7 mouse cellular contexts compared by ENCODE assay signal in the genomic region with DNA sequence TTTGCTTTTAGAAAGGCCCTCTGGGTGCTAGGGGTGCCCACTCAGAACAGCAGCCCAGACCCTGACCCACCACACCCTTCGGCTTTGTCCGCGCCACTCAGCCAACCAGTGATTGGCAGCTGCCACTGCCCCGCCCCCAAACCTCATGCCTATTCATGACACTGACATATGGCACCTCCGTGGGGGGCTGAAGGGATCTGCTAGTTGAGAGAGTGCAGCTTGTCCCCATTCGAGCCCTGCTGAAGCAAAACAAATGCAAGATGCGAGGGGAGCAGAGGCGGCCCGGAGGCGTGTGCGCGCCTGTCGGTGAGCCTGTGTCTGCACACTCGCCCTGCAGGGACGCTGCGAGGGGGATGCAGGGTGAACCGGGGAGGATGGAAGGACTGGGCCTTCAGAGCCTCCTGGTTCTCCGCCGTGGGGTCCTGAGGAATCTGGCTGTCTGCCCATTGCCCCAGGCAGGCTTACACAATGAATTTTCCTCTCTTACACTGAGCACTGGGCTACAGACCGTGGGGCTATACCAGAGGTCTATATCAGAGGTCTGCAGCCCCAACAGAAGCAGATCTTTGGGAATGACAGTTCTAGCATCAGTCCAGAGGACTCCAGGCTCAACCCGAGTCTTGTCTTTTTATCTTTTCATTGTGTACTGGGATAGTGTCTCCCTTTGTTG. TPM values are rescaled to one million over a fixed set of nuclear protein-coding genes. Genes with fewer than 3 reads are reported as not detected.
A peak's percentile ranks its signal among the peaks of the same experiment; 100 is the strongest.
DNase-seq lines count a peak whose midpoint lies in the region; ATAC-seq and TF ChIP-seq lines count a peak whose summit lies in the region.

No protein-coding gene starts in this region.

- no peaks in the 10 kb centered on the region for H3K9me3 ChIP-seq in ES-Bruce4 (replicated peaks; ENCODE audit: control insufficient read depth, insufficient read depth, low read length, poor library complexity, severe bottlenecking)
- H3K9me3 ChIP-seq in forebrain, embryonic 11.5 days (ENCODE audit: control insufficient read depth, low read length): no peaks in the 10 kb centered on the region
- H3K9me3 ChIP-seq in midbrain, embryonic 14.5 days (ENCODE audit: control insufficient read depth, low read length): no peaks in the 10 kb centered on the region

- peak overlapping the region; percentile 48 for H3K4me2 ChIP-seq in forebrain, embryonic 11.5 days (ENCODE audit: low read depth, low read length, severe bottlenecking)
- H3K4me2 ChIP-seq in midbrain, embryonic 14.5 days (ENCODE audit: low read length): peak overlapping the region; percentile 43

- WGBS in forebrain, embryonic 11.5 days: 2% methylated on average over 21 of the region's 21 CpGs
- WGBS in midbrain, embryonic 14.5 days: 3% methylated on average over 21 of the region's 21 CpGs

- peak; percentile 81 for ATAC-seq in forebrain, embryonic 11.5 days (replicated peaks; ENCODE audit: low FRiP score)
- ATAC-seq in midbrain, embryonic 14.5 days (ENCODE audit: low FRiP score, low TSS enrichment): peak; percentile 85

- TF ChIP-seq POLR2A in ES-Bruce4 (IDR thresholded peaks at IDR 0.05; ENCODE audit: insufficient read depth, low read length): no peak

- H3K27ac ChIP-seq in ES-Bruce4 (ENCODE audit: insufficient read depth, low read length): no peak overlapping the region
- peak overlapping the region; percentile 84 for H3K27ac ChIP-seq in forebrain, embryonic 11.5 days (ENCODE audit: low read depth, low read length)
- H3K27ac ChIP-seq in midbrain, embryonic 14.5 days (replicated peaks; ENCODE audit: low read depth, low read length): peak overlapping the region; percentile 87

- no peaks in the 10 kb centered on the region for H3K27me3 ChIP-seq in ES-Bruce4 (ENCODE audit: control insufficient read depth, insufficient read depth, low read length, poor library complexity, severe bottlenecking)
- 0 out of 2 replicates have a peak, but pooled peaks cover 5% of the 10 kb centered on the region for H3K27me3 ChIP-seq in forebrain, embryonic 11.5 days (ENCODE audit: control insufficient read depth, insufficient read depth, low read length)
- H3K27me3 ChIP-seq in midbrain, embryonic 14.5 days (ENCODE audit: control insufficient read depth, insufficient read depth, low read length): no peaks in the 10 kb centered on the region

- H3K9ac ChIP-seq in ES-Bruce4 (ENCODE audit: low read depth, poor library complexity, severe bottlenecking): no peak overlapping the region
- peak overlapping the region; percentile 52 for H3K9ac ChIP-seq in forebrain, embryonic 11.5 days (ENCODE audit: low read length)
- H3K9ac ChIP-seq in midbrain, embryonic 14.5 days (replicated peaks; ENCODE audit: low read length): peak overlapping the region; percentile 35

- H3K4me1 ChIP-seq in ES-Bruce4 (ENCODE audit: control insufficient read depth, insufficient read depth, low read length): no peaks in the 10 kb centered on the region
- peaks cover 22% of the 10 kb centered on the region for H3K4me1 ChIP-seq in forebrain, embryonic 11.5 days (replicated peaks; ENCODE audit: control insufficient read depth, insufficient read depth, low read length)
- H3K4me1 ChIP-seq in midbrain, embryonic 14.5 days (ENCODE audit: control insufficient read depth, insufficient read depth, low read length): peaks cover 30% of the 10 kb centered on the region

- 0 out of 2 replicates have a peak, but pooled peaks have one; percentile 13 for TF ChIP-seq EP300 in ES-Bruce4 (IDR thresholded peaks at IDR 0.05; ENCODE audit: insufficient read depth, low read depth, low read length)

- DNase-seq in brain, adult 2 months (ENCODE audit: low read depth, low spot score): peak; percentile 97
- peak; percentile 88 for DNase-seq in forebrain, embryonic 11.5 days (ENCODE audit: low spot score)
- DNase-seq in layer of hippocampus, postnatal 10 days (ENCODE audit: low spot score in 2 of 2): peak; percentile 70 to 72
- DNase-seq in midbrain, embryonic 14.5 days: peak; percentile 88
- DNase-seq in ovary, postnatal 14 days (ENCODE audit: low spot score): no peak
- no peak for DNase-seq in kidney, adult 18-20 months

- H3K4me3 ChIP-seq in ES-Bruce4 (ENCODE audit: low read depth, low read length): peak overlapping the region; percentile 24
- peak overlapping the region; percentile 13 for H3K4me3 ChIP-seq in forebrain, embryonic 11.5 days (ENCODE audit: low read depth, low read length)
- H3K4me3 ChIP-seq in midbrain, embryonic 14.5 days (replicated peaks; ENCODE audit: low read depth, low read length): peak overlapping the region; percentile 9; the same call in 1 of the 2 replicates

- H3K36me3 ChIP-seq in ES-Bruce4 (ENCODE audit: control insufficient read depth, insufficient read depth, low read length, poor library complexity, severe bottlenecking): no peaks in the 10 kb centered on the region
- no peaks in the 10 kb centered on the region for H3K36me3 ChIP-seq in forebrain, embryonic 11.5 days (ENCODE audit: control insufficient read depth, insufficient read depth, low read length)
- no peaks in the 10 kb centered on the region for H3K36me3 ChIP-seq in midbrain, embryonic 14.5 days (ENCODE audit: control insufficient read depth, insufficient read depth, low read length)

- TF ChIP-seq CTCF in ES-Bruce4 (IDR thresholded peaks at IDR 0.05; ENCODE audit: low read depth, low read length): no peak

RNA-seq across cellular contexts. Expression of gene Endov, which starts 24.0 kb away (rescaled TPM):
- polyA plus RNA-seq in ES-Bruce4 (2011; ENCODE audit: insufficient read depth, insufficient read length, low read depth, missing spikeins): 6.5 and 7.7 TPM in 2 replicates
- polyA plus RNA-seq in forebrain, embryonic 11.5 days (2014; fragmentation: Nextera tagmentation; extraction: Ambion mirVana): 18.4 and 21.0 TPM in 2 replicates
- 10 to 100 TPM; 24.8 to 29.6 TPM for total RNA-seq in layer of hippocampus, postnatal 10 days (2021)
- 21.2 and 23.0 TPM in 2 replicates for polyA plus RNA-seq in midbrain, embryonic 14.5 days (2014; fragmentation: Nextera tagmentation; extraction: Ambion mirVana)

RNA-seq across cellular contexts. Expression of gene Nptx1, which starts 32.5 kb away (rescaled TPM):
- polyA plus RNA-seq in ES-Bruce4 (2011; ENCODE audit: insufficient read depth, insufficient read length, low read depth, missing spikeins): 0.21 TPM in 1 of 2 replicates, not detected in the other
- polyA plus RNA-seq in forebrain, embryonic 11.5 days (2014; fragmentation: Nextera tagmentation; extraction: Ambion mirVana): 3.2 and 3.3 TPM in 2 replicates
- total RNA-seq in layer of hippocampus, postnatal 10 days (2021): 100 to 1,000 TPM; 146 to 173 TPM
- polyA plus RNA-seq in midbrain, embryonic 14.5 days (2014; fragmentation: Nextera tagmentation; extraction: Ambion mirVana): 10.1 and 11.3 TPM in 2 replicates

Comparison
In these comparisons a context has a peak if more than half of its experiments do, and no peak if none do; other contexts are left out.
1. DNase-seq: peak in brain, adult 2 months (single experiment), forebrain, embryonic 11.5 days (single experiment), layer of hippocampus, postnatal 10 days (2 of 2) and midbrain, embryonic 14.5 days (single experiment); none in ovary, postnatal 14 days (single experiment) and kidney, adult 18-20 months (single experiment).
2. Peak in every context shown above with its lines, with median percentiles within 50 percentile points of each other: H3K4me3 ChIP-seq.